Mouse (Mus musculus) intestine, embryonic 15.5 days (tissue): Measurements from ENCODE around the gene Slc37a1. TPM values are rescaled to one million over a fixed set of nuclear protein-coding genes. Genes with fewer than 3 reads are reported as not detected.

Experiments used
- ATAC-seq: fragments of 200-750 bp; cut with Nextera tagmentation; 2 replicates; pipeline ENCODE4 v1.8.0; 2017; ENCODE audit warnings: moderate TSS enrichment, moderate library complexity
- H3K27ac ChIP-seq: fragments of 300-500 bp; sonication (generic); 2 replicates; pipeline ENCODE4 v1.5.1; 2015; ENCODE audit warnings: mild to moderate bottlenecking, inconsistent platforms
- H3K27me3 ChIP-seq: fragments of 300-500 bp; sonication (generic); replicated peaks from 2 replicates; pipeline ENCODE4 v1.6.1; 2015; ENCODE audit warnings: inconsistent platforms
- H3K36me3 ChIP-seq: fragments of 300-500 bp; sonication (generic); 2 replicates; pipeline ENCODE4 v1.6.1; 2015; ENCODE audit warnings: inconsistent platforms
- H3K4me1 ChIP-seq: fragments of 300-500 bp; sonication (generic); replicated peaks from 2 replicates; pipeline ENCODE4 v1.6.1; 2015; ENCODE audit warnings: inconsistent platforms
- H3K4me2 ChIP-seq: fragments of 300-500 bp; sonication (generic); replicated peaks from 2 replicates; pipeline ENCODE4 v1.6.1; 2015; ENCODE audit warnings: mild to moderate bottlenecking, inconsistent platforms
- H3K4me3 ChIP-seq: fragments of 300-500 bp; sonication (generic); replicated peaks from 2 replicates; pipeline ENCODE4 v1.5.1; 2015; ENCODE audit warnings: inconsistent platforms
- H3K9ac ChIP-seq: fragments of 300-500 bp; sonication (generic); 2 replicates; pipeline ENCODE4 v1.6.1; 2015; ENCODE audit warnings: inconsistent platforms
- H3K9me3 ChIP-seq: fragments of 300-500 bp; sonication (generic); 2 replicates; pipeline ENCODE4 v1.6.1; 2016; ENCODE audit warnings: inconsistent platforms
- WGBS: fragments of 180-500 bp; shearing (Covaris S2); methylation state at CpG from one replicate; pipeline ENCODE4 v1.1.7; 2015; 5-methylcytosine and 5-hydroxymethylcytosine counted together
- polyA plus RNA-seq: library from polyadenylated mRNA; unstranded; fragments of >200 nt; fragmentation: Nextera tagmentation; extraction: Ambion mirVana; gene quantifications from 2 replicates; pipeline ENCODE4 v1.2.1, GENCODE M21; 2015

Gene Slc37a1
- polyA plus RNA-seq, 1 experiment from 2014 or later: 18.4 TPM

DNA sequence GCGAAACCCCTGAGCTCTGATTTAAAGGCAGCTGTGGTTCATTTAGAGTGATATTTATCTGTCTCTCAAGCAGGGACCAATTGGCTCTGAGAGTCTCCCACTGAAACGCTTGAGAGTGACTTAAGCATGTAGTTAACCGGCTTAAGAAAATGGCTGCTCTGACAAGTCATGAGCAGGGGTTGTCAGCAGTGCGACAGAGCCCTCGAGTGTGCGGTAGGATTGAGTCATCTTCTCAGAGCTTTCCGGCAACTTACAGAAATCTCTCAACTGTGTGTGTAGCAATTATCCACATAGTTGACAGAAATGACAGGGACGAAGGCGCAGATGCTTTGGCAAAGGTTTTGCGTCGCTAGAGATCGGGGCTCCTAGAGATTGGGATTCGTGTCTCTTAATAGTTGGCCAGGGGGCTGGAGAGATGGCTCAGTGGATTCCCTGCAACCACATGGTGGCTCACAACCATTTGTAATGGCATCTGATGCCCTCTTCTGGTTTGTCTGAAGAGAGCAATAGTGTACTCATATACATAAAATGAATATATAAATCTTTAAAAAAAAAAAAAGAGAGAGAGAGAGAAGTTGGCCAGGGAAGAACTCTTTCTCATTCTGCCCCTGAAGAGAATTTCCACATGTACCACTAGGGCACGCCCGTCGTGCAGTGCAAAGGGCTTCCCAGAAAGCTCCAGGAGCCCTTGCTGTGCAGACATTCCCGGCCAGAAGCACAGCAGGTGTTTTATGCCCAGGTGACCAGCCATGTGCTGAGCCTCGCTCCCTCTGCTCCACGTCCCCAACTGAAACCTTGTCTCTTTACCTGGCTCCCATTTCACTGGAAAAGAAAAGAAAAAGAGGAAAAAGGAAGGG is 4.5 kb upstream of the Slc37a1 start:
- ATAC-seq: no peak
- WGBS: 51% methylated on average over 19 of the region's 19 CpGs
- Histone ChIP-seq H3K9me3 (no peaks in the 10 kb centered on the region), H3K4me1 (peaks cover 5% of the 10 kb centered on the region; the same call in 1 of the 2 replicates), H3K27ac (no peak overlapping the region), H3K36me3 (no peaks in the 10 kb centered on the region), H3K9ac (no peak overlapping the region), H3K4me3 (no peak overlapping the region), H3K27me3 (no peaks in the 10 kb centered on the region), H3K4me2 (no peak overlapping the region)

DNA sequence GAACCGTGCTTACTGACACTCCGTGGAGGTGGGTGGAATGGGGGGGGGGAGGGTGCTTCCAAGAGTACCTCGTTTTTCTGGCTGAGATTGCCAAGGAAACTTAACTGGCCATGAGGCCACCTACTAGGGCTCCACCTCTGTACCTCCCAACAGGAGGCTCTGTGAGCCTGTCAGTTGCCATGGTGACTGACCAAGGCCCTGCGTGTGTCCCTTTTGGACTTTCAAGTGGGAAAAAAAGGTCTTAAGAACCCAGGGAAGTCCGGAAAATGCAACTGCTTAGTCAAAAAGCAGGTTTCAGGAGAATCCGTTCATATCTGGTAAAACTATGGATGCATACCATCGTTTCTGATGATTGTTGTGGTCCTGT is 3.9 kb upstream of the Slc37a1 start:
- no peak for ATAC-seq
- Histone ChIP-seq H3K27ac (no peak overlapping the region), H3K4me3 (no peak overlapping the region), H3K36me3 (no peaks in the 10 kb centered on the region), H3K4me2 (no peak overlapping the region), H3K9ac (no peak overlapping the region), H3K4me1 (no peaks in the 10 kb centered on the region), H3K27me3 (no peaks in the 10 kb centered on the region), H3K9me3 (no peaks in the 10 kb centered on the region)
- 32% methylated on average over 7 of the region's 7 CpGs for WGBS

DNA sequence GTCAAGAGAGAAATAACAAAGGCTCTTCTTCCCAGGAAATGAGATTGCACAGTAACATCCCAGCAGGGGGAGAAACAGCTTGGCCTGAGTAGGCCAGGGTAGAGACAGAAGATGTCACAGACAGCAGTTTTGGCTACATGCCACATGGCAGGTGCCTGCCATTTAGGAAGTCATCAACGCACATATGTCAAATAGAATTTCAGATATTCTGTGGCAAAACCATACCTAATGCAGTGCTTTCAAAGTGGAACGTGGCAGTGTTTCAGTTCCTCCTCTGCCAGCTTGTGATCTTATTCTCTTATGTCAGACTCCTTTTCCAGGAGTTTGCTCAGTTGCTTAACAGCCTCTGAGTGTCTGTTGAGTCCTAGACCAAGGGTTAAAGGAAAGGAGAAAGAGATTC is 725 bp upstream of the Slc37a1 start:
- WGBS: 81% methylated on average over 2 of the region's 2 CpGs
- H3K27me3 ChIP-seq: no peaks in the 10 kb centered on the region
- H3K9me3 ChIP-seq: no peaks in the 10 kb centered on the region
- H3K4me2 ChIP-seq: no peak overlapping the region
- no peak overlapping the region for H3K4me3 ChIP-seq
- no peak overlapping the region for H3K27ac ChIP-seq
- no peaks in the 10 kb centered on the region for H3K4me1 ChIP-seq
- ATAC-seq: no peak
- H3K9ac ChIP-seq: no peak overlapping the region
- no peaks in the 10 kb centered on the region for H3K36me3 ChIP-seq

DNA sequence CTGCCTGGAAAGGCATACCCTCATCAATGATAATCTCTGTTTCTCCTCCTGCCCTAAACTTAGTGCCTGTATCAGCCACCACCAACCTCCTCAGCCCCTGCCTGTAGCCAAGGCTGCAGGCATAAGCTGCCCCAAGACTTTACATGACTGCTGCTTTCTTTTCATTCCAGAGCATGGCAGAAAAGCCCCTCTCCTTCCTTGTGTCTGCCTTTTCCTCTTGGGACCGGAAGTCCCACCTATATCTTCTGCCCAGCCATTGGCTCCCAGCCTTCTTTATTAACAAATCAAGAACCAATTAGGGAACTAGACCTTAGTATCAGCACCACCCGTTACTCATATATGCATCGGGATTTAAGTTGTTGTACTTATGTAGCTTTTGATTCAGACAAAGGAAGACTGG is 624 bp downstream of the Slc37a1 start:
- H3K27me3 ChIP-seq: no peaks in the 10 kb centered on the region
- ATAC-seq: no peak
- H3K9ac ChIP-seq: no peak overlapping the region
- no peaks in the 10 kb centered on the region for H3K4me1 ChIP-seq
- H3K9me3 ChIP-seq: no peaks in the 10 kb centered on the region
- no peak overlapping the region for H3K27ac ChIP-seq
- no peak overlapping the region for H3K4me3 ChIP-seq
- H3K36me3 ChIP-seq: no peaks in the 10 kb centered on the region
- WGBS: 91% methylated on average over 3 of the region's 3 CpGs
- H3K4me2 ChIP-seq: no peak overlapping the region

GRCm38 (mm10) chr17:31288999-31289726 is 2.6 kb downstream of the Slc37a1 start:
- no peaks in the 10 kb centered on the region for H3K36me3 ChIP-seq
- H3K4me1 ChIP-seq: no peaks in the 10 kb centered on the region
- H3K27ac ChIP-seq: no peak overlapping the region
- ATAC-seq: no peak
- H3K9me3 ChIP-seq: no peaks in the 10 kb centered on the region
- no peak overlapping the region for H3K4me3 ChIP-seq
- H3K27me3 ChIP-seq: no peaks in the 10 kb centered on the region
- WGBS: 71% methylated on average over 7 of the region's 7 CpGs
- no peak overlapping the region for H3K4me2 ChIP-seq
- H3K9ac ChIP-seq: no peak overlapping the region

- Histone ChIP-seq H3K4me1 (peaks cover 2% of the 10 kb centered on the region; the same call in 1 of the 2 replicates), H3K27me3 (no peaks in the 10 kb centered on the region), H3K9ac (no peak overlapping the region), H3K9me3 (no peaks in the 10 kb centered on the region), H3K27ac (no peak overlapping the region), H3K4me2 (no peak overlapping the region), H3K36me3 (no peaks in the 10 kb centered on the region), H3K4me3 (no peak overlapping the region)
- no peak for ATAC-seq
These were observed 3.7 kb downstream of the Slc37a1 start for GRCm38 (mm10) chr17:31290311-31290710.

DNA sequence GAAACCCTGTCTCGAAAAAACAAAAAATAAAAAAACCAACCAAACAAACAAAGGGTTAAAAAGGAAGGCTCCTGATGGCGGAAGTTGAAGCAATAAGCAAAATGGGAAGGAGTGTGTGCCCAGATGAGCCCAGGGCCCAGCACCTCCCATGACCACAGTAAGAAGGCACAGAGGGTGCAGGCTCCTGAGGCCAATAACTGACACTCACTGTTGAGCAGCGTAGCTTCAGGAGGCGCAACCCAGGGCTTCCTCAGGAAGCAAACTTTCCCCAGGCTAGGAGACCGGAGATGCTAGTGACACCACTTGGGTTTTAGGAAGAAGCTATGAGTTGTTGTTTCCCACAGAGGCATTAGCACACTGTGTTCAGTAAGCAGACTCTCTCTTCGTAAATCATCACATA is 4.3 kb downstream of the Slc37a1 start:
- Histone ChIP-seq H3K4me3 (no peak overlapping the region), H3K36me3 (no peaks in the 10 kb centered on the region), H3K27me3 (no peaks in the 10 kb centered on the region), H3K4me1 (peaks cover 7% of the 10 kb centered on the region), H3K9ac (no peak overlapping the region), H3K27ac (no peak overlapping the region), H3K9me3 (no peaks in the 10 kb centered on the region), H3K4me2 (no peak overlapping the region)
- no peak for ATAC-seq
- WGBS: 68% methylated on average over 6 of the region's 6 CpGs

GRCm38 (mm10) chr17:31294363-31295214 is 8.0 kb downstream of the Slc37a1 start:
- Histone ChIP-seq H3K9ac (no peak overlapping the region), H3K4me2 (peak overlapping the region; percentile 96; the same call in 1 of the 2 replicates), H3K36me3 (no peaks in the 10 kb centered on the region), H3K27ac (no peak overlapping the region), H3K4me1 (peaks cover 30% of the 10 kb centered on the region), H3K27me3 (no peaks in the 10 kb centered on the region), H3K9me3 (no peaks in the 10 kb centered on the region), H3K4me3 (no peak overlapping the region)
- no peak for ATAC-seq
- 85% methylated on average over 15 of the region's 15 CpGs for WGBS

DNA sequence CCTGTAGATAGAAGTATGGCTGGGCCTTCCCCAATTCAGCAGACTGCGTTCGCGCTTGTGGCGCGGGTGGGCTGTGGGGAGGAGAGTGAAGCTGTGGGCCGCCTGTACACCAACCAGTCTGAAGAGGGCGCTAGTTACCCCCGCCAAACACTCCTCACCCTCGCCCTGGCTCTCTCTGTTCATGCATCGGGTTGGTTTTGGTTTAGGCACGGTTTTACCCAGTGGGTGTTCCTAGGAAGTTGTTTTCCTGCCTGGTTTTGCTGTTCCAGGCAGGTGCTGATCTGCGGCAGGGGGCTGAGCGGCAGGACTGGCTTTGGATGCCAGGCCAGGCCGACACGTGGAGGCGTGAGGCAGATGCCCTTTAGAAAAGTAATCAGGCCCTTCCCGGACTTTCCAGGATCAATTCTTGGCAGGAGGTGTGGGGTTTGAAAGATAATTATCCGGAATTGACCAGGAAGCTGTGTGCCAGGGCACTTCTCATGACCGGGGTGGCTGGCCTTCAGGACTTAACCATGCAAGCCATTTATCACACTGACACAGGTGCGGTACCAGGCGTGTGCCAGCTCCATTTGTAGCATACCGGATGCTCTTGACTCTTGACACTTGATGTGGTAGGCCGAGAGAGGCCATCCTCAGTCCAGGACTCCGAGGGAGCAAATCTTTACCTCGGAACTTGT is 8.8 kb downstream of the Slc37a1 start:
- peak overlapping the region; percentile 60 for H3K9ac ChIP-seq
- peak overlapping the region; percentile 58 for H3K4me3 ChIP-seq
- no peaks in the 10 kb centered on the region for H3K9me3 ChIP-seq
- no peaks in the 10 kb centered on the region for H3K36me3 ChIP-seq
- H3K27me3 ChIP-seq: no peaks in the 10 kb centered on the region
- 35% methylated on average over 25 of the region's 25 CpGs for WGBS
- peaks cover 30% of the 10 kb centered on the region for H3K4me1 ChIP-seq
- peak; percentile 18 for ATAC-seq
- peak overlapping the region; percentile 69 for H3K27ac ChIP-seq
- H3K4me2 ChIP-seq: peak overlapping the region; percentile 96

- H3K27me3 ChIP-seq: no peaks in the 10 kb centered on the region
These were observed 9.5 kb downstream of the Slc37a1 start for GRCm38 (mm10) chr17:31295892-31296781.

GRCm38 (mm10) chr17:31297521-31297939 is 10.9 kb downstream of the Slc37a1 start:
- H3K27me3 ChIP-seq: no peaks in the 10 kb centered on the region
- peak overlapping the region; percentile 58 for H3K4me3 ChIP-seq
- ATAC-seq: peak; percentile 51
- H3K27ac ChIP-seq: peak overlapping the region; percentile 69
- 0 out of 2 replicates have a peak overlapping the region, but pooled peaks have one; percentile 60 for H3K9ac ChIP-seq
- H3K4me2 ChIP-seq: peak overlapping the region; percentile 96
- H3K4me1 ChIP-seq: peaks cover 30% of the 10 kb centered on the region
- H3K36me3 ChIP-seq: no peaks in the 10 kb centered on the region
- 4% methylated on average over 7 of the region's 7 CpGs for WGBS
- no peaks in the 10 kb centered on the region for H3K9me3 ChIP-seq

More at GRCm38 (mm10) chr17:31295892-31296781, 9.5 kb downstream of the Slc37a1 start:
- no peaks in the 10 kb centered on the region for H3K36me3 ChIP-seq
- peaks cover 30% of the 10 kb centered on the region for H3K4me1 ChIP-seq
- peak overlapping the region; percentile 60 for H3K9ac ChIP-seq
- H3K9me3 ChIP-seq: no peaks in the 10 kb centered on the region
- H3K27ac ChIP-seq: peak overlapping the region; percentile 69
- under 1% methylated on average over 67 of the region's 68 CpGs for WGBS
- peak; percentile 86 for ATAC-seq
- peak overlapping the region; percentile 58 for H3K4me3 ChIP-seq
- H3K4me2 ChIP-seq: peak overlapping the region; percentile 96
